Mouse (Mus musculus) brain, embryonic 14.5 days (tissue): ENCODE results near the gene Unc5cl.

Experiments
- CTCF ChIP-seq: fragments of 200-500 bp; IDR thresholded peaks from 2 replicates; pipeline ENCODE4 v1.5.1; 2012; ENCODE audit warnings: inconsistent platforms, mild to moderate bottlenecking, moderate library complexity, borderline replicate concordance; ENCODE audit not compliant: insufficient read depth, insufficient read length; ENCODE audit errors: extremely low read depth
- POLR2A ChIP-seq: fragments of 200-500 bp; IDR thresholded peaks from 2 replicates; pipeline ENCODE4 v1.6.1; 2012; ENCODE audit warnings: mild to moderate bottlenecking, inconsistent platforms, borderline replicate concordance; ENCODE audit not compliant: poor library complexity, insufficient read depth, insufficient read length, severe bottlenecking; ENCODE audit errors: extremely low read depth

DNA sequence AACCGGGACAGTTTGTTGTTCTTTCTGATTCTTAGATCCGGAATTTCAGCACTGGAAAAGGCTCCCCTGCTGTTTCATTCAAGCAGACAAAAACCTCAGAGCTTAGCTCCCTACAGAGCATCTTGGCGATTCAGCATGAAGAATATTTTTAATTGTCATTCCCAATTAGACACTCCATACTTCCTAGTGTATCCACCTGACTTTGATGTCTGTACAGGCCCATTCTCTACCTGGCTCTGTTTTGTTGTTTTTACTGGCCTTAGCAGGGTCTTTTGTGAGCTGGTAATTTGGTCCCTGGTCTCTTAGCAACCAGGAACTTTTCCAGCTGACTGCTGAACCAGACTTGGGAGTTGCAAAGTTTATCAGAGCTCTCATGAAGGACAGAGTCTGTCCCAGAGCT, 50.3 kb downstream of the Unc5cl start:
- TF ChIP-seq POLR2A, result no peak
- TF ChIP-seq CTCF, result no peak
